Mouse (Mus musculus) stomach, postnatal 0 days (tissue): ENCODE data around the gene Mgrn1.

Experiments used
- CTCF ChIP-seq: IDR thresholded peaks from 2 replicates; pipeline ENCODE4 v1.5.1; 2016; ENCODE audit warnings: antibody characterized with exemption, low read depth, mild to moderate bottlenecking, moderate library complexity
- EP300 ChIP-seq: optimal IDR thresholded peaks from 2 replicates; pipeline ENCODE3; 2016; ENCODE audit warnings: antibody characterized with exemption

DNA sequence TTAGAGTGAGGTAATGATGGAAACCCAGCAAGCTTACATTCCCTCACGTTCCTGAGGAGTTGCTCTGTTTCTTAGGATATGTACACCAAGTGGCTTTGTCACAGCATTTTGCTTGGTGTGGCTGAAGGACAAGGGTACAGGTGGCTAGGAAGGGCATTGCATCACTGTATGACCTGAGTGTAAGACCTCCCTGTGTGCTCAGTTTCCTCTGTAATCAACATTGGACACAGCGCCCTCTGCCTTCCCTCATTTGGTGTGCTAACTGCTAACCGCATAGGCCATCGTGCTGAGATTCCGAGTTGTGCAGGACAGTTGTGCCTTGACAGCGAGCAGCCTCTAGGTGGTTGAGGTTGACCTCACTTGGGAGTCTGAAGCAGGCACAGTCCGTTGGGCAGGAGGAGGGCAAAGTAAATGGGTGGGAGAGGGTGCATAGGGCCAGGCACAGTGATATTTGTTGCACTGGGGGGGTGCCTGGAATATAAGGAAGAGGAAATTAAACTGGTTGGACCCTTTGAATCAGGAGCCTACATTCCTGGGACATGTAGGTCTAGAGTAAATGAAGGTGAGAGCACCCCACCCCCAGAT, 11.2 kb downstream of the Mgrn1 start:
- TF ChIP-seq CTCF (peak; percentile 37; the same call in 1 of the 2 replicates), EP300 (no peak)
